Mouse (Mus musculus) Muller cell, postnatal 12 days (primary cell): ENCODE measurements at regions not wholly inside any gene's neighbourhood (a gene's known extent, or its start where the extent isn't known, plus 50 kb on each side); places are given as distances from the start of the nearest gene placed in this dataset.
"Not testable (repeated sequence)": the region's sequence is repeated elsewhere in the genome, so short reads cannot be mapped to it uniquely, and the experiment has no call there.

ENCODE experiments used
- DNase-seq: peaks from one replicate; pipeline ENCODE4 v3.0.0-alpha.2; 2015; ENCODE audit errors: inconsistent ontology term

DNA sequence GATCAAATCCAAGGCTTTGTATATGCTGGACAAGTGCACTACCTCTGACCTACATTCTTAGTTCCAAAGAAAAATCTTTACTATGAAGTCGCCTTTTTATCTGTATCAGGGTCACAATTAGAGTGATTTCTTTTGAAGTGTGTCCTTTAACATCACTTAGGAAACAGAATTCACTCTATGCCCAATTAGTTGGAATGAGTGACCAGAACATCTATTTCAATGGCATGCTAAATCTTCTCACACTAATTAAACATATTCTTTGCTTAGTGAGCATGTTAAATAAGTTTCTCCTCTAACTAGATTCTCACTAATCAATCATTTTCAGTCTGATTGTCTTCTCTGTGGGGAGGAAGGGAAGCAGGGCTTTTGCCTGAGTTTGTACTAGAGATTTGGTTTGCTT is 84.9 kb downstream of the Arl6ip6 start:
- DNase-seq = peak; percentile 55

DNA sequence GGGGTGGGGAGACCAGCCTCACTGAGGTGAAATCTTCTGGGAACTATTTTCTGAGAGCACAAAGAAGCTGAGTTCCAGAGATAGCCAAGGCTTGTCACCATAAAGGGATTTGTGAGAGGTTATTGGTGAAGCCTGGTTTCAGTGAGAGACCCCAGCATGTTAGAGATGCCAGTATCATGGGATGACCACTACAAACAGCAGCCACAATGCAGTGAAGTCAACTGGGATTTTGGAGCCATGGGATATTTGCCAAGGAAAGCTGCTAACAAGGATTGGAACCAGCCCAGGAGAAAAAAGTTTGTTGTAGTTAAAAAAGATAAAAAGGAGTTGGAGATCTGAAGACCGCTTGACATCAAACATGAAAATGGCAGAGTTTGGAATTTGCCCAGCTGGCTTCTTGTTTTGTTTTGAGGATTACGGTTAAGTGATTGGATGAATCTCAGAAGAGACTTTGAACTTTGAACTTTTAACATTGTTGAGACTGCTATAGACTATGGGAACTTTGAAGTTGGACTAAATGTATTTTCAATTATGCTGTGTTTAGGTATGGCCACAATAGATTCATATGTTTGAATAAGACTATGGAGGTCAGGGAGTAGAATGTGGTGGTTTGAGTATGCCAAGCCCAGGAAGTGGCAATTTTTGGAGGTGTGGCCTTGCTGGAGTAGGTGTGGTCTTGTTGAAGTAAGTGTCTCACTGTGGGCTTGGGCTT is 110.3 kb downstream of the Arl6ip6 start:
- DNase-seq = peak; percentile 23

DNA sequence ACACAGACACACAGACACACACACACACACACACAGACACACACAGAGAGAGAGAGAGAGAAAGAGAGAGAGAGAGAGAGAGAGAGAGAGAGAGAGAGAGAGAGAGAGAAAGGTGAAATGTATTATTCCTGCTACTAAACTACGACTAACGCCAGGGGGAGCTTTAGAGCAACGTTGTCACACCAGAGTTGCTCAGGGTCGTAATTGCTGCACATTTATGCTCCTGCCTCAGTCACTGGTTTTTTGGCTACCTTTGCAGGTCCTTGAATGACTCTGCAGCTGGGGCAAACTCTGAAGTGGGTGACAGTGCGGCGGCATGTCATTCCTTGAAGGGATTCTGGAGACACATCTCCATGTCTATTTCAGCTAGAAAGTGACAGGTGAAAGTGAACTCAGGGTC is 139.2 kb downstream of the Arl6ip6 start:
- no peak for DNase-seq

DNA sequence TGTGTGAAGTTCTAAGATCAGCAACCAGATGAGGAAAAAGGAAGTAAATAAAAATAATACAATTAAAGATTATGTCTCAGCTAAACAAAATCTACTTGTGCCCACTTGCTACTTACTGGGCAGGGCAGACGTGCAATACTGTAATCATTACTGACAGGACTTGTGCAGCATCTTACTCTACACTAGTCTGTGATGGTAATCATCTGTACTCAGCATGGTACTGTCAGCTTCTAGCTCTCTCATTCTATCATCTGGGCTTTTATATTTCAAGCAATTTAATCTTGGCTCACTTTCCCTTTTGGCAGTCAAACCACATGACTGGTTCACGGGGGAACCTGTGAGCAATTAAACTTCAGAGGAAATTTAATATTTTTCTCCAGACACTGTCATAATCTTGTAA is 167.5 kb downstream of the Arl6ip6 start:
- DNase-seq = no peak

DNA sequence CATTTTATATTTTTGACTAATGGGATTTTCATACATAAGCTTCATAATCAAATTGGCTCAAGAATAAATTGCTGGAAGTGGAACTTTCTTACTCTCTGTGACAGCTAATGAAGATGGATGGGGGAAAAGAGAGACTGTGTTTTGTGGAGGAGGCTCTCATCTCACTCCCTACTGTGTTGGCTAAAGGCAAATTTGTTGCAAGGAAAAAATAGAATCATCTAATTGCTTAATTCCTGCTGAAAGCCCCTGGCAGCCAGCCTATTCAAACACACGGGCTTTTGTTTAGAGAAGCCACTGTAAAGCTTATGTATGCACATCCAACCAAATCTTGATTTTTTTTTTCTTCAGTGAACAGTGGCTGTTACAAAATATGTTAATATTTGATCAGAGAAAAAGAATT is 190.8 kb downstream of the Arl6ip6 start:
- DNase-seq = peak; percentile 86

DNA sequence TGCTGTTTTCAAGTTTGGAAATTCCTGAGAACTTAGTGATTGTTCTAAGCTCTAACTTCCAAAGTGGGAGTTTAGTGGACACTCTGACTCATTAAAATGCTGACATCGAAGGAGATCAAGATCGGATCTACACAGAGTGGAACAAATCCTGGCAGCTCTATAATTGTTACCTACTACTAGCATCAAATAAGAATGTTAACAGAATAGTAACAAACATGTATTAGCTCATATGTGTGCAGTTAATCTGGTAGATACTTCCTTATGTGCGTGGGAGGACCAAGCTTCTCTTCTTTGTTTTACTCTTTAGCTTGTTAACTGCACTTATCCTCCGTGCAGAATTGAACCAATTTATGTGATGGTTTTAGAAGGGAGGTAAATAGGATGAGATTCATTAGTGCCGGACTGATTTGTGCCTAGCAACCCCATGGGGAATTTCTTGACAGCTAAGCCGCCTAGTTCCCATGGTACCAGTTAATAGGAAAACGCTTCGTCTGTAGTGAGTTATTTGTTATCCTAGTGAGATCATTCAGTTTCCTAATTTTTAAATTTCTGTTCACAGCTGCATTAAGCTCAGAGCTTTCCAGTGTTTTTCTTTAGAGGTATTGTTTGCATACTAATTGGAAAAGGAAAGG is 193.1 kb downstream of the Arl6ip6 start:
- peak; percentile 20 for DNase-seq

DNA sequence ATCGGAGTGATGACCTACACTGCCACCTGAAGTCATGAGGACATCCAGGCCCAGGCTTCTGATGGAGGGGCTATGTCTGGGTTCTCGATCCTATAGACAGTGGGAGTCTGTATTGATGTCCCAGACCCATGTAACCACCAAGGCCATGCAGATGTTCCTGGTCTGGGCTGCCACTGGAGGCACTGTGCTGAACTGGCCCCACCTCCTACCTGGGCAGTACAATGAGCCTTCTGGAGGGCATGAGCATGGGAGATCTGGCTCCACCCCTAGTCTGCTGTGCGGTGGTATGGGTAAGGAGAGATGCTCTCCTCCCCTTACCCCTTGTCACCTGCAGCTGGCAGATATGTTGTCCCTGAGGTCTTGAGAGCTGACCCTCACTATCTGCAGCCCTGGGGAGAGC is 197.1 kb downstream of the Arl6ip6 start:
- DNase-seq = no peak

DNA sequence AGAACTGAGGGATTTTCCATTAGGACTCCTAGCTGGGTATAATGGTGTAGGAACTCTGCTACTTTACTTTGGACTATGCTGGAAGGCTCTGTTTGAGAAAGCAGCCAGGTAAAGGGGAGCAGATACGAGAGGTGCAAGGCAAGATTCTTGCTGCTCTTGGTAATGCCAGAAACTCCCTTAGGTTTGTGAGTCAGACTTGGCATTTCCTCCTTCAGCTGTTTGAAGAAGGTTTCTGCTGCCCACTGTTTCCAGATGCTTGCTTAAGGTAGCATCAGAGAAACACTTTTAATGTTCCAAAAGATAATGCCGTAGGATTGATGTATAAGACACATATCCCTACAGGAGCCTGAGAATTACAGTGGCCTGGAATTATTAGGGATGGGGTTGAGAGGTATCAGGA is 222.9 kb downstream of the Arl6ip6 start:
- no peak for DNase-seq

DNA sequence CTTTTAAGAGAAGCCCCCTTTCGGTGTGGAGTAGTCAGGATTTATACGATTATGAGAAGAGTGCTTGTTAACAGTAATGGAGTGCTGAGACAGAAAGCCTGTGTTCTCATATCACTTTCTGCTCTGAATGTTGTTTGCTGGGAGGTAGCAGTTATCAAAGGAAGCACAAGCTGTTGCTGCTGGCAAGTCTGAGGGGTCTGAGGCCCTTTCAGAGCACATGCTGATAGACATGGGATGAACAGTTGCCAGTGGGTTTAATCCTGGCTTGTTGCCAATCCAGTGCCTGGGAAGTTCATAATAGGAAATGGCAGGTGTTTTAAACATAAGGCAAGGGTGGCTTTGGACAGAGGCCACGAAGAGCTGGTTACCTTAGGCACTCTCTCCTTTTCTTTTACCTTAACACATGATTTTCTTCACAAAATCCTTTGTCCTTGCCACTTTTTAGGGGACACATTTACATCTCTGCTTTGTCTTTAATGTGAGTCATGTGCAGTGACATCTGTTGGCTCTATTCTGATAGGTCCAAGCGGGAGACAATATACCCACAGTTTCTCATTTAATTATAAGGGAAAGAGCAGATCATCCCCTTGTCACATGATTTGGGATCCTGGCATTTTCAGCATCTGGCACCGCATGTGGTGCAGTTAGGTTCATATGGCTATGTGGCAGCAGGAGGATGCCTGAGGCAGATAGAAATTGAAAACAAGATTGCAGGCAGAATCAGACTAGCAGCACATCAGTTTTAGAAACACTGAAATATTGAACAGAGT is 245.7 kb downstream of the Arl6ip6 start:
- DNase-seq = no peak

DNA sequence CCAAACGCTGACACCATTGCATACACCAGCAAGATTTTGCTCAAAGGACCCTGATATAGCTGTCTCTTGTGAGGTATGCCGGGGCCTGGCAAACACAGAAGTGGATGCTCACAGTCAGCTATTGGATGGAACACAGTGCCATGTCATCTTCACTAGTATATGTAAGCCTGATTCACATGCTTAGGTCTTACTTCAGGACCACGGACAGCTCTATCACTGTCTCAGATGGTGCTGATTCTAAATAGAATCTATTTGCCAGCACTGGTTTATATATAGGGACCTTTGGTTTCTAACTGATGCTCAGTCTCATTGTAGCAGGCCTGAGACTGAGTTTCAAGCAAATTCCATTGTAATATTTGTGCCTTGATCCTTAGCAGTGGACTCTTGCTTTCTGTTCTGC is 248.8 kb downstream of the Arl6ip6 start:
- peak; percentile 15 for DNase-seq

DNA sequence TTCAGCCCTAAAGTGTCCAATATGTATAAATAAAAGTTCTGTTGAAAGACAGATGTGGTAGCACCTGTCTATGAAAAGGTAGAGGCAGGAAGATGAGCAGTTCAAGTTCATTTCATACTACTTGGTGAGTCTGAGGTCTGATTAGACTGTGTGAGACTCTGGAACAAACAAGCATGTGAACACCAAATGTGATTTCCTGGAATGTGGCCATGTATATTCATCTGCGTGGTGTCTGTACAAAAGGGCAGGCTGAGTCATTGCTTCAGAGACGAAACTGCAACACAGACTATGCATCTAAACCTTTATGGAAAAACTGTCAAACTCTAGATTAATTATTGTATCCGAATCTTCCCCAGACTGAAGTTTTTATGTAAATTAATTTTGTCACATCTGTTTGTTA is 268.7 kb downstream of the Arl6ip6 start:
- peak; percentile 62 for DNase-seq

DNA sequence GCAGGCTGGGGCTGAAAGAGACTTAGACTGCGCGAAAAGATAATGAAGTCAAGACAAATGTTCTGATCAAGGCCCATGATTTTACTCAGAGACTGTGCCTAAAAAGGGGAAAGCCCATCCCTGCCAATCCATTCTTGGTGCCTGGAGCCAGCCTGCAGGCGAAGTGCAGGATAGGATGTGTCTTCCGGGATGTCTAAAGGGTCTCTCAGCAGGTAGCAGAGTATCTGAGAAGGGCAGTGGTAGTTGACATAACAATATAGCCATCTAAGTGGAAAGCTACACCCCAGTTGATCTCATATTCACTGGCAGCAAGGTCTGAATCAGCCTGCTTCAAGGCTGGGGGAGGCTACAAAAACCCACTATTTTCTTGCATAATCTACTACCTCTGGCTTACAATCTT is 282.9 kb downstream of the Arl6ip6 start:
- DNase-seq = no peak

DNA sequence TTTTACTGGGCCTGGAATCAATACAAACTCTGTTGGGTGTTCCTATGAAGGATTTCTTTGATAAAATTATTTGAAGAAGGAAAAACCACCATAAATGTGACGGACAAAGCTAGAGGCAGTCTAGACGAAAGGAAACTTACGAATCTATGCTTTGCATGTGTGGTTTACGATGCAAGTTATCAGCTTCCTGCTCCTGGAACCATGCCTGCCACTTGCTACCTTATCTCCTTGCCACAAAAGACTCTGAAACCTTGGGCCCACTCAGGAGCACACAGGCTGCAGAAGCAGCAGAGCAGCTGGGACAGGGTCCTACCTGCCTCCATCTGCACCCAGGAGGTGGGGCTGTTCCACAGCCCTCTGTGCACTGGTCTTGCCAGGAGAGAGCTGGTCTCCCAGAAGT is 287.5 kb downstream of the Arl6ip6 start:
- DNase-seq = not testable (repeated sequence)

DNA sequence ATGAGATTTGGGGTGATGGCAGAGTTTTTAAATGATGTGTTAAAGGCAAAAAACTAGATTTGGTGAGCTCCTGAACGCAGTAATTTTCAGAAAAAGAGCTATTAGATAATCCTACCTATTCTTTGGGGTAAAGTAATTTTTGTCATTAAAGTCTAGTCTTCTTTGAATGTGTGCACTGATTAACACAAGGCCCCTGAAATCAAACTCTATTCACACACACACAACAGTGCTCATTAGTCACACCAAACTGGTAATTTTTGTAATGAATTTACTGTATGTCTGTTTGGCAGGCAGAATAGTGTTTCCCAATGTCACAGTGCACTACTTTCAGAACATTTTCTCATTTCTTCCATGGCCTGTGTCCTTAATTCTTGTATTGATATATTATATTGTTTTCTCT is 296.8 kb downstream of the Arl6ip6 start:
- DNase-seq = no peak

DNA sequence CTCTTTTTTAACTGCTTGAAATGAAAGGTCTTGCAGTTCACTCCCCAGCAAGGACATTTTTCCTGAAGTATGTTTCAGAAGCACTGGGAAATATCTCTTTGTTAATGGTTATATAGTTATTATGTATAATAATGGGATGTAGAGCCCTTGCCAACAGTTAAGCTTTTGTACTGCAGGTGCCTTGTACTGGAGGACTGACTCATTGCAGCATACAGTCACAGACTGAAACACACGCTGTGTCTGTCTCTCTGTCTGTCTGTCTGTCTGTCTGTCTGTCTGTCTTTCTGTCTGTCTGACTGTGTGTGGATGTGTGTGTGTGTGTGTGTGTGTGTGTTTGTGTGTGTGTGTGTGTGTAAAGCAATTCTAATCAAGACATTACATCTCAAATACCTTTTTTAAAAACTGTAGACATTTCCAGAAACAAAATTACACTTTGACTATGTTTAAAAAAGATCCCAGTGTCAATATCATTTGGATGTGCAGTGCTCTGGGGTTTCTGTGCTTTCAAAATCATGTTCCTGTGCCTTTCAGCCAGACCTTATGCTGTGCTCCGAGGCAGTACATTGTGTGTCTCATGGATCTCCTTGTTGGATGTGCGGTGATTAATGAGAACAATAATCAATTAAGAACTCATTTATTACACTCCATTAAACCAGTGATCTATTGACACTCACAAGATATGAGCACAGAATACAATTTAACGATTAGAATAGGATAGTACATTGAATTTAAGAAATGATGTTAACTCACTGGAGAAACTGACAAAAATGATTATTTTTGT is 299.5 kb downstream of the Arl6ip6 start:
- DNase-seq = no peak

DNA sequence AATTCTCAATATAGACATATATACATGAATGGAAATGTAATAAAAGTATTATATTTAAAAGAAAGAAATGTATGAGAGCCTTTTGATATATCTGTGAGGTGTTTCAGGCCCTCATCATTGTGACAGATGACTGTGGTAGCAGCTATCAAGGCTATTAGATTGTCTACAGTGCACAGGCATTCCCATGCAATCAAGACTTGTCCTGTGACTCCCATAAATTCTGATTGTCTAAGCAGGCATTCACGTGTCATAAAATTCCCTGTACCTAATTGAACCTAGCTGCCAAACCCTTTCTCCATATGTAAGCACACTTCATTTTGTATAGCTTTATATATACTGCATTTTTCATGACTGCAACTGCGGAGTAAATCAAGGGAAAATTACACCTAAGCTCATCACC is 301.3 kb downstream of the Arl6ip6 start:
- DNase-seq = no peak

DNA sequence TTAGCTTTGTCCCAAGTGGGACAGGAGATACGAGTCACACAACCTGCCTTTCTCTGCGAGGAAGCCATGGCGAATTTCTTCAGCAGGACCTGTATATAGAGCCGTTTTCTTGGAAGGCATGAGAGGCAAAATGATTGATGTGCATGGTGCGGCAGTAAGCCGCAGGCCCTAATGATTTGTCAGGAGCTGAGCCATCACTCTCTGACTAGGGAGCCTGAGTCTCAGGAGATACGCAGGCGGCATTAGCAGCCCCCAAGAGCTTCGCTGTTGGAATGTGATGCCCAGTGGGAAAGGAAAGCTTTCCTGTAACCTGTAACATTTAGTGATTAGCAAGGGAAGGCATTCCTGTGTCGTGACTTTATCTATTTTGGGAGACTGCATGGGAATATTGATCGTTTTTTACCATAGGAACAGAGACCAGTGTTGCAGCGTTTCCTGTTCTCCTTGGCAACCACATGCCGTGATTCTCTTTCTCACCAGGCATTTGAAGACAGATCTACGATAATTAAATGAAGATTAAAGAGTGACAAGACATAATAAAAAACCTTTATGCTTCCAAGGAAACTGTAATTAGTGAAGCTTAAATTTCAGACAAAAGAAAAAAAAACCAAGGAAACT is 310.2 kb downstream of the Arl6ip6 start:
- no peak for DNase-seq

DNA sequence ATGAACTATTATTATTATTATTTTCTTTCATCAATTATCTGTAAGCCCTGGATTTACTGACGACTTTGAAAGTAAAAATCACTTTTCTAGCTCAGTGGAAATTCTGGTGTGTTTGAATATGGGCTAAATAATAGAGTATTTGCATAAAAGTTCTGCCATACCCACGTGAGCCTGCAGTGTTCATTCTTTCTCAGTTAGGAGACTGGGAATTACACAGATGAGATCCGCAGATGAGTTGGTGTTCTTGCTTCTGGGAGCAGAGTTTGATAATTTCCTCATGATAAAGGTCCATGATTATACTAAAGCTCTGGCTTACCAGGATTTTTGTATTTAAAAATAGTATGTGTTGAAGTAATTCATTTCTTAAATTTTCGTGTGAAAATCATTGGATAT is 310.7 kb downstream of the Arl6ip6 start:
- no peak for DNase-seq

DNA sequence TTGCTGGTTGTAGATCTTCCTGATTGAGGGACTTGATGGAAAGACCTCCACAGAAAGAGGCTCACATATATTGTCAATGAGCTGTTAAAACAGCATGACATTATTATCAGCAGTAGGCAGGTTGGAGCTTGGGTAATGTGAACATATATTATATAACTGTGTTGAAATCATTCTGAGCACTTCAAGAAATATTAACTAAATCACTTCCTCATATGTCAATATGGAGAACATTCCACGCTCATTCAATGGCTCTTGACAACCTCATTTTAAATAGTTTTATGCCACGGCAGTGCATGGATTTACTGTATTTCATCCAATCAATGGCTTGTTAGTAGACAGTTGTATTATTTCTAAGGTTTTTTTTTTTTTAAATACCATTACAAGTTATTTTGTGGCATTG is 350.6 kb downstream of the Arl6ip6 start:
- no peak for DNase-seq

DNA sequence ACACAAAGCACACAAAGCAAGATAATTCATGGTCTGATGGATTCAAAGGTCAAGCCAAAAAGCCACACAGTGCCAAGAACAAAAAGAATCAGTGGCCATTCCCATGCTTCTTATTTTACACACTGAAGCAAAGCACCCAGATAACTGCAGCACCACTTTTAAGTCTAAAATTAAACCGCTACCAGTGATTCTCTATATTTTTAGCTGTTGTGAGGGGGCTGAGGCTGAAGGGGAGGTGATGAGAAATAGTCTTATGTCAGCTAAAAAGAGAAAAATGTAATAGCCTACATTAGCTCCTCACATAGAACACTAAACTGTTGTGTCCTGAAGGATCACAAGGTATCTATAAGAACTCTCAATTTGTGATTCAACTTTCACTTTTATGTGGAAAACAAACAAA is 382.5 kb downstream of the Arl6ip6 start:
- DNase-seq = peak; percentile 15

DNA sequence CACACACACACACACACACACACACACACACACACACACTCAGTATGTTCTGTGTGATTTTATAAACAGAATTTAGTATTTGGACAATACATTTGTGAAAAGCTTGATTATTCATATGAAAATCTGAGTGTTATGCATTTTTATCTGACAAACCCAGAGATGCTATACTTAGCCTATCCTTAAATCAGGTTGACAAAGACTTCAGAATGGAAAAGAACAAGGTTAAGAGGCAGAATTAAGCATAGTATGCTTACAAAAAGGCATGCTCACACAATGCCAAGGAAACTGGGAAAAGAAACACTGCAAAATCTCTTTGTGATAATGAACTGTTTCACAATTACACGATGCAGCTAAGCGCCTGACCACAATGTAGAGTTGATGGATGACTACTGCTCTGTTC is 414.3 kb downstream of the Arl6ip6 start:
- no peak for DNase-seq

DNA sequence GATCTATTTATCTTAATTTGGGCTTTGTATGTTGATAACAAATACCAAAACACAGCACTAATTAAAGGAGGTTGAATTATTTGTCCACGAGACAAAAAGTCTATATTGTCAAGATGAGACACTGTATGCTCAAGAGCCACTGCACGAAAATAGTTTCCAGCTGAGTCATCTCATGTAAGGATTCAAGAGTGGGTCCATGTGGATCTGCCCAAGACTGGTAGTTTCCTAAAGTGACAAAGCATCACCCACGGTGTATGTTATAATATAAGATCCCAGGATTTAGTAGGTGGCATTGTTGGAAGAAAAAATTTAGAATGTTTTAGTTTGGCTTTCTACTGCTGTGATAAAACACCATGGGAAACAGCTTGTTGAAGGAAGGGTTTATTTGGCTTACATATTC is 428.2 kb downstream of the Arl6ip6 start:
- peak; percentile 1 for DNase-seq
